Mouse (Mus musculus) kidney, embryonic 15.5 days (tissue): ENCODE results near the gene Abhd15. TPM values are rescaled to one million over a fixed set of nuclear protein-coding genes. Genes with fewer than 3 reads are reported as not detected.

Source experiments
- ATAC-seq: fragments of 200-750 bp; cut with Nextera tagmentation; replicated peaks from 2 replicates; pipeline ENCODE4 v1.8.0; 2017; ENCODE audit warnings: moderate TSS enrichment; ENCODE audit not compliant: low FRiP score
- H3K27ac ChIP-seq: fragments of 300-500 bp; sonication (generic); 2 replicates; pipeline ENCODE4 v1.5.1; 2015; ENCODE audit warnings: mild to moderate bottlenecking, inconsistent platforms
- H3K27me3 ChIP-seq: fragments of 300-500 bp; sonication (generic); 2 replicates; pipeline ENCODE4 v1.6.1; 2015; ENCODE audit warnings: inconsistent platforms
- H3K36me3 ChIP-seq: fragments of 300-500 bp; sonication (generic); 2 replicates; pipeline ENCODE4 v1.6.1; 2015; ENCODE audit warnings: inconsistent platforms
- H3K4me1 ChIP-seq: fragments of 300-500 bp; sonication (generic); 2 replicates; pipeline ENCODE4 v1.6.1; 2015; ENCODE audit warnings: inconsistent platforms
- H3K4me2 ChIP-seq: fragments of 300-500 bp; sonication (generic); 2 replicates; pipeline ENCODE4 v1.6.1; 2015; ENCODE audit warnings: moderate library complexity, mild to moderate bottlenecking, inconsistent platforms
- H3K4me3 ChIP-seq: fragments of 300-500 bp; sonication (generic); replicated peaks from 2 replicates; pipeline ENCODE4 v1.5.1; 2015; ENCODE audit warnings: mild to moderate bottlenecking, inconsistent platforms
- H3K9ac ChIP-seq: fragments of 300-500 bp; sonication (generic); 2 replicates; pipeline ENCODE4 v1.6.1; 2015; ENCODE audit warnings: mild to moderate bottlenecking, inconsistent platforms
- H3K9me3 ChIP-seq: fragments of 300-500 bp; sonication (generic); replicated peaks from 2 replicates; pipeline ENCODE4 v1.6.1; 2016; ENCODE audit warnings: inconsistent platforms
- WGBS: fragments of 180-500 bp; shearing (Covaris S2); methylation state at CpG from one replicate; pipeline ENCODE4 v1.1.7; 2015; ENCODE audit warnings: mixed read lengths; 5-methylcytosine and 5-hydroxymethylcytosine counted together
- polyA plus RNA-seq: library from polyadenylated mRNA; unstranded; fragments of >200 nt; fragmentation: Nextera tagmentation; extraction: Ambion mirVana; gene quantifications from 2 replicates; pipeline ENCODE4 v1.2.1, GENCODE M21; 2015

The Abhd15 gene
- polyA plus RNA-seq, 1 experiment from 2014 or later = 1.9 TPM

GRCm38 (mm10) chr11:77505291-77505980 is 9.5 kb upstream of the Abhd15 start:
- ATAC-seq = no peak
- Histone ChIP-seq H3K36me3 (peaks cover 85% of the 10 kb centered on the region), H3K4me2 (no peak overlapping the region), H3K27me3 (no peaks in the 10 kb centered on the region), H3K27ac (no peak overlapping the region), H3K9me3 (no peaks in the 10 kb centered on the region), H3K4me3 (no peak overlapping the region), H3K4me1 (peaks cover 40% of the 10 kb centered on the region), H3K9ac (no peak overlapping the region)
- 86% methylated on average over 22 of the region's 22 CpGs for WGBS

DNA sequence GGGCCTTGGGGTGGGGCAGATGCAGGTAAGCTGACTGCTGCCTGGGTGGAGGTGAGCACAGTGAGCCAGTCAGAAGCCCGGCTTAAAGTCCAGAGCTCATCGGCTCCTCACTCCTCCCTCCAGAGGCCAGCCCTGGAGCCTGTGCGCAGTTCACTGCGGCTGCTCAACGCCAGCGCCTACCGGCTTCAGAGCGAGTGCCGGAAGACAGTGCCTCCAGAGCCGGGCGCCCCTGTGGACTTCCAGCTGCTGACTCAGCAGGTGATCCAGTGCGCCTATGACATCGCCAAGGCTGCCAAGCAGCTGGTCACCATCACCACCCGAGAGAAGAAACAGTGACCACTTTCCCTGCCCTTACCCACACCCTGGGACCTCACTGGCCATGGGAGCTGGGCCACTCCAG is 8.6 kb upstream of the Abhd15 start:
- Histone ChIP-seq H3K27me3 (no peaks in the 10 kb centered on the region), H3K4me1 (peaks cover 33% of the 10 kb centered on the region), H3K4me3 (no peak overlapping the region), H3K27ac (no peak overlapping the region), H3K4me2 (no peak overlapping the region), H3K9ac (no peak overlapping the region), H3K36me3 (peaks cover 79% of the 10 kb centered on the region), H3K9me3 (no peaks in the 10 kb centered on the region)
- WGBS = 84% methylated on average over 14 of the region's 14 CpGs
- no peak for ATAC-seq

DNA sequence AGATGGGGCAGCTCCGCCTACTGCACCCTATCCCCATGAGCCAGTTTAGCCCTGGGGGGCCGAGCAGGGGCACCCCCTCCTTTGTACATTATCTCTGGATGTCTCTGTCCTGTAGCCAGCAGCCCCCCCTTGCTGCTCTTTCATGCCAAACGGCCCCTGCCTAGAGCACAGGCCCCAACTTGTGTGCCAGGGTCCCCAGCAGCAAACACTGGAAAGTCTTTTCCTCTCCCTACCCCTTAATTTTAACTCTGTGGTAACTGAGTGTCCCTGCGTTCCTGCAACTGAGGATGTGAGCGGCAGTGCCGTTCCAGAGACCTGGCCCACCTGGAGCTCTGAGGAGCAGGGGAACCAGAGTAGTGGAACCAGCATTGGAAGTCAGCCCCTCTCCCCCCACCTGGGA is 8.0 kb upstream of the Abhd15 start:
- Histone ChIP-seq H3K9ac (no peak overlapping the region), H3K9me3 (no peaks in the 10 kb centered on the region), H3K4me1 (peaks cover 34% of the 10 kb centered on the region), H3K27ac (no peak overlapping the region), H3K4me3 (no peak overlapping the region), H3K27me3 (no peaks in the 10 kb centered on the region), H3K36me3 (peaks cover 73% of the 10 kb centered on the region), H3K4me2 (no peak overlapping the region)
- 80% methylated on average over 6 of the region's 6 CpGs for WGBS
- no peak for ATAC-seq

- ATAC-seq = no peak
- WGBS = 70% methylated on average over 4 of the region's 4 CpGs
- no peak overlapping the region for H3K9ac ChIP-seq
- H3K36me3 ChIP-seq = peaks cover 68% of the 10 kb centered on the region
- no peaks in the 10 kb centered on the region for H3K9me3 ChIP-seq
- H3K4me3 ChIP-seq = no peak overlapping the region
- H3K27ac ChIP-seq = peak overlapping the region; percentile 20; the same call in 1 of the 2 replicates
- H3K27me3 ChIP-seq = no peaks in the 10 kb centered on the region
- H3K4me2 ChIP-seq = no peak overlapping the region
- H3K4me1 ChIP-seq = peaks cover 37% of the 10 kb centered on the region
These were observed 7.5 kb upstream of the Abhd15 start for GRCm38 (mm10) chr11:77507426-77507825.

- Histone ChIP-seq H3K4me1 (peaks cover 36% of the 10 kb centered on the region), H3K9me3 (no peaks in the 10 kb centered on the region), H3K9ac (peak overlapping the region; percentile 52), H3K27ac (peak overlapping the region; percentile 71), H3K4me3 (peak overlapping the region; percentile 45), H3K36me3 (peaks cover 59% of the 10 kb centered on the region), H3K27me3 (no peaks in the 10 kb centered on the region), H3K4me2 (peak overlapping the region; percentile 87)
- peak; percentile 53 for ATAC-seq
- 14% methylated on average over 49 of the region's 49 CpGs for WGBS
These were observed 6.6 kb upstream of the Abhd15 start for GRCm38 (mm10) chr11:77508068-77509021.

DNA sequence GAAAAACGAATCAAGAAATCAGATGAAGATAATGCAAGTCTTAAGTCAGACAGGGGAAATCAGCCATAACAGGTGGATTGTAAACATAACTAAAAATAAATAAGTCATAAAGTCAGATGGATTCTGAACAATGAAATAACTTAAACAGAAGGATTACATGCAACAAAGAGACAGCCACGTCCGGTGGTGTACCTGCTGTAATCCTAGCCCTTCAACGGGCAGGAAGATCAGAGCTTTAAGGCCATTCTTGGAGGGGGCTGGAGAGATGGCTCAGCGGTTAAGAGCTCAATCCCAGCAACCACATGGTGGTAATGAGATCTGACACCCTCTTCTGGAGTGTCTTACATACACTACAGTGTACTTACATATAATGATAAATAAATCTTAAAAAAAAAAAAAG is 3.6 kb upstream of the Abhd15 start:
- 67% methylated on average over 5 of the region's 5 CpGs for WGBS
- no peak overlapping the region for H3K9ac ChIP-seq
- peaks cover 29% of the 10 kb centered on the region for H3K36me3 ChIP-seq
- H3K4me3 ChIP-seq = no peak overlapping the region
- no peaks in the 10 kb centered on the region for H3K9me3 ChIP-seq
- H3K27me3 ChIP-seq = peaks cover 19% of the 10 kb centered on the region
- no peak for ATAC-seq
- no peak overlapping the region for H3K4me2 ChIP-seq
- H3K4me1 ChIP-seq = peaks cover 62% of the 10 kb centered on the region
- no peak overlapping the region for H3K27ac ChIP-seq

- peaks cover 65% of the 10 kb centered on the region for H3K4me1 ChIP-seq
- ATAC-seq = peak; percentile 68
- WGBS = under 1% methylated on average over 83 of the region's 84 CpGs
These were observed 1.8 kb upstream of the Abhd15 start for GRCm38 (mm10) chr11:77512891-77513810.

DNA sequence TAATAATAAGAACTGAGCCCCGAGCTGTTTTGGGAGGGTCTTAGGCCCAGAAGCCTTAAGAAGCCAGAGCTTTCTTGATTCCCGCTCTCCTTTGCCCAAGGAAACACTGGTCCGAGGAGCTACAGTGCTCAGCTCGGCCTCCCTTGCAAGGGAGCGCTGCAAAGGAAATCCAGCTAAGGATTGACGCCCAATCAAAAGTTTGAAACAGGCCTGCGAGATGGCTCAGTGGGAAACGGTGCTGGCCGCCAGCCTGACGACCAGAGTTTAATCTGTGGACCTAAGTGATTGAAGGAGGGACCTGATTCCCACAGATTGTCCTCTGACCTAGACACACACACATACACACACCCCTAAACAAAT is 1.1 kb upstream of the Abhd15 start:
- Histone ChIP-seq H3K4me2 (peak overlapping the region; percentile 88), H3K36me3 (peaks cover 10% of the 10 kb centered on the region; the same call in 1 of the 2 replicates), H3K27ac (peak overlapping the region; percentile 74), H3K27me3 (peaks cover 33% of the 10 kb centered on the region), H3K4me1 (peaks cover 59% of the 10 kb centered on the region), H3K9me3 (no peaks in the 10 kb centered on the region), H3K9ac (peak overlapping the region; percentile 50), H3K4me3 (peak overlapping the region; percentile 78)
- WGBS = 8% methylated on average over 10 of the region's 10 CpGs
- ATAC-seq = no peak

More at GRCm38 (mm10) chr11:77512891-77513810, 1.8 kb upstream of the Abhd15 start:
- Histone ChIP-seq H3K9ac (peak overlapping the region; percentile 75), H3K4me3 (peak overlapping the region; percentile 78), H3K36me3 (peaks cover 14% of the 10 kb centered on the region; the same call in 1 of the 2 replicates), H3K9me3 (no peaks in the 10 kb centered on the region), H3K27ac (peak overlapping the region; percentile 90), H3K4me2 (peak overlapping the region; percentile 88), H3K27me3 (peaks cover 29% of the 10 kb centered on the region)

DNA sequence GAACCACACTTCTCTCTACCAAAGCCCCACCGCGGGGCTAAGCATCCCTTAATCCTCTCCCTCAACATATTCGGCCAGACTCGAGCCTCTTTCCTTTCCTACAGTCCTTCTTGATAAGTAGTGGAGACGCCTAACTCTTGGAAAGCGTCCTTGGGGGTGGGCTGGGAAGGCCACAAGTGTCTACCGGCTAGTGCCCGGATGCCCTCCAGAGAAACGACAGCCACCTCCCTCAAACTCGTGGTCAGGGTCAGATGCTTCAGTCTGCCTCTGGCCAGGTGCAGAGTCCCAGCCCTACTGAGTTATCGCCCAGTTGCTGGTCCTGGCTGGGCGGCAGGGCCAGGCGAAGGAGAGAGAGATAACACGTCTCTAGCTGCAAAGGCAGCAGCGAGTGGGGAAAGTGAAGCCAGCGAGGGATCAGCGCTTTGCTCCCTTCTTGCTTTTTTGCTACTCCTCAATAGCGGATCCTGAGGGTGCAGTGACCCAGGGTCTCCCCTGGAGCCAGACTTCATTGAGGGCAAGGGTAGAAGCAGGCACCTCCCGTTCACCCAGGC is 565 bp upstream of the Abhd15 start:
- Histone ChIP-seq H3K27ac (0 out of 2 replicates have a peak overlapping the region, but pooled peaks have one; percentile 13), H3K4me2 (peak overlapping the region; percentile 88)
- 8% methylated on average over 19 of the region's 19 CpGs for WGBS

GRCm38 (mm10) chr11:77515637-77516552 is 974 bp downstream of the Abhd15 start, which contains the start of gene Trp53i13:
Gene Trp53i13, minus strand, starts transcription at chr11:77515980.
- Histone ChIP-seq H3K27me3 (peaks cover 33% of the 10 kb centered on the region), H3K9me3 (no peaks in the 10 kb centered on the region), H3K4me1 (peaks cover 43% of the 10 kb centered on the region), H3K4me3 (peak within 1 kb of the TSS; percentile 78), H3K27ac (no peak within 1 kb of the TSS), H3K4me2 (peak within 1 kb of the TSS; percentile 88), H3K9ac (peak within 1 kb of the TSS; percentile 46), H3K36me3 (no peaks in the 10 kb centered on the region)
- WGBS = 10% methylated on average over 39 of the region's 39 CpGs
- ATAC-seq = no peak

More for the DNA sequence above, 565 bp upstream of the Abhd15 start:
- H3K36me3 ChIP-seq = peaks cover 6% of the 10 kb centered on the region; the same call in 1 of the 2 replicates
- peak overlapping the region; percentile 46 for H3K9ac ChIP-seq
- peak overlapping the region; percentile 78 for H3K4me3 ChIP-seq
- no peak for ATAC-seq
- H3K4me1 ChIP-seq = peaks cover 53% of the 10 kb centered on the region
- H3K9me3 ChIP-seq = no peaks in the 10 kb centered on the region
- H3K27me3 ChIP-seq = peaks cover 33% of the 10 kb centered on the region
